Mouse (Mus musculus) lung, adult 2 months (tissue): ENCODE measurements around the gene Osbpl5.

Experiments used
- CTCF ChIP-seq: fragments of 200-500 bp; IDR thresholded peaks from 2 replicates; pipeline ENCODE4 v1.5.1; 2011; ENCODE audit warnings: mild to moderate bottlenecking, low read length, control low read depth; ENCODE audit not compliant: insufficient read depth
- POLR2A ChIP-seq: fragments of 200-500 bp; IDR thresholded peaks from 2 replicates; pipeline ENCODE4 v1.6.1; 2011; ENCODE audit warnings: low read depth, mild to moderate bottlenecking, control low read depth, low read length, borderline replicate concordance; ENCODE audit errors: extremely low read depth

DNA sequence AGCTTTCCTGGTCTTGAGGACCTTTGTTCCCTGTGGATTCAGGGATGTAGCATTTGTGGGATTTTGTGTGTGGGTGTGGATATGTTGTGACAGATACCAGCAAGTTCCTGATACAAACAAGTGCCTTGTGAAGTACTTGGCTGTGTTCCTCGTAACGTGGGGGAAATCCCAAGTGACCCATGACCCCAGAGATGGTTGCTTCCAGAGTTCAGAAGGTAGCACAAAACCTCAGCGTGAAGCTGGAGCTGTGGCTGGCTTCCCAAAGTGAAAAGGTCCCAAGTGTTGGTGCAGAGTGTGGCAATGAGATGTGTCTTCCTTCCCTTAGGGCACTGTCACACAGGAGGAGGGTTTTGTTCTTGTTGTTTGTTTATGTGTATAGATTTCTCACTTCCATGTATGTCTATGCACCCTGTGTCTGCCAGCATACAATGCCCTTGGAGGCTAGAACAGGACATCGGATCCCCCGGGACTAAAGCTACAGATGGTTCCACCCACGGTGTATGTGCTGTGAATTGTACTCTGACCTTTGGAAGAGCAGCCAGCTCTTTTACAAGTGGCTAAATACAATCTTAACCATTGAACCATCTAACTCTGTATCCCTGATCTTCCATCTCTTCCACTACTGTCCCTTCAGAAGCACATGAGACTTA is 35.7 kb upstream of the Osbpl5 start:
- TF ChIP-seq POLR2A: no peak
- TF ChIP-seq CTCF: no peak
